Mouse (Mus musculus) CD4-positive, CD25-positive, alpha-beta regulatory T cell, adult 2 months (primary cell): ENCODE measurements around the gene Itgb1.

Experiments used
- DNase-seq: peaks from one replicate; pipeline ENCODE4 v3.0.0-alpha.2; 2012; ENCODE audit warnings: low read depth, low spot score

Itgb1 gene

DNA sequence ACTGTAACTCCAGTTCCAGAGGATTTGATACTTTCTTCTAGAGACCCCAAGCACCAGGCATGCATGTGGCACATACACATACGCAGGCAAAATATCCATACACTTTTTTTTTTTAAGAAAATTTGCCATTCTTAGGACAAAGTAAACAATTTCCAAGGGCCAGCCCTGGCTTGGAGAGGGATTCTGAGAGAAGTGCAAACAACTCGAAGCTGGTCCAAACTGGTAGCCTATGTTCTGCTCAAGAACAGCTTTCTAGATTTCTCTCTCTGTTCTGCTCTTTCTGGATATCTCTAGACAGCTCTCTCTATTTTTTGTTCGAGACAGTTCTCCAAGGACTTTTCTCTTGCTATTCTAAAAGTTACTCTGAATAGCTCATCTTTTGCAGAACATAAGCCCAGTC, 3.5 kb upstream of the Itgb1 start:
- no peak for DNase-seq

DNA sequence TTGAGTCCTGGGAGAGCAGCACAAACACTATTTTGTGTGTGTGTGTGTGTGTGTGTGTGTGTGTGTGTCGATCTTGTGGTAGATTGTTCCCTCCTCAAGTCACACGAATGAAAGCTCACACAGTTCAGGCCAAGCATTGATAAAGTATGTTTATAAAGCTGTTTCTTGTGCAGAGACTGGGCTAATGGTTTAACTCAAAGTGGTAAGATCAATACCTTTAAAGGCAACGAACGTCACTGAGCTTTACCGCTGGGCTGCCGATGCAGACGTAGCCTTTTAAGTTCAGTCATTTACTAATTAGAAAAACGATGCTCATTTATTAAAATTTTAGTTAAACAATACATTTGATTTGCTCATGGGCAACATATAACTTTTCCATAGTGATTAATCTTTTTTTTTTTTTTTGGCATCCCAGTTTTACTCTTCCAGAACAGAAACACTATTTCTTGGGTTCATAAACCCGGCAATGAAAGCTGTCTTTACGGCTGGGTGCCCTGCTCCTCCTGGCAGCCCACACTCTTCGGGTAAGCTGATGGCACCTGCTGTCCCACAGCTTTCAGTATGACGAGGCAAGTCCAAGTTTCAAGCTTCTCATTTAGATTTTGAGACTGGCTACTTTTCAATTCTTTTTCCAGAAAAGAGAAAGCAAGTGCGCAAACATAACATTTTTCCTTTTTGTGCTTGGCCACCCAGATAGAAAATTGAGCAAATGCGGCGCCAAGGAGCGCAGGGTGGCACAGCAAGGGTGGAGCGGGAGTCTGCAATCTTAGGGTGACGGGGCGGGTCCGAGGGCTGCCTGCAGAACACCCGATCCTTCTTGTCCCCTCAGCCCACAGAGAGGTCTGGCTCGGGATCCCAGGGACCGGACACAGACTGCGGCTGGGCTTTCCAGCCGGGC, 596 bp upstream of the Itgb1 start:
- peak; percentile 49 for DNase-seq

DNA sequence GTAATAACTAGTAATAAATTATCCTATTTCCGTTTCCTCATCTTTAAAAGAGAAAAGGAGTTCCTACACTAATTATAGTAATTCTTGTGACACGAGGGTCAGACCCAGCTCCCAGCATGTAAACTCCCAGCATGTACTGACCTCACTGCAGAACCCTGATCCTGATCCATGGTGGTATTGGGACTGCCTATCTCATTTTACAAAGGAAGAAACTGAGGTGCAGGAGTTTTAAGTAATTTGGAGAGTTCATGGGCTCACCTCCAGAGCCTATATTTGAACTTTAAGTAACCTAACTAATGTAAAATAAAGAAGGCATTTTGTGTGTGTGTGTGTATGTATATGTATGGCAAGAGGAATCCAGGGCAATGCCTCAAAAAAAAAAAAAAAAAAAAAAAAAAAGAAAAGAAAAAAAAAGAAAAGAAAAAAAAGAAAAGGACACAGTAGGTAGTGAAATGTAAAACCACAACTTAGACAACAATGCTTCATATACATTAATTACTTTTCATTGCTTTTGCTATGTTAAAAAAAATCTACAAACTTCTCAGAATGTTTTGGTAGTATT, 1.1 kb downstream of the Itgb1 start:
- no peak for DNase-seq

DNA sequence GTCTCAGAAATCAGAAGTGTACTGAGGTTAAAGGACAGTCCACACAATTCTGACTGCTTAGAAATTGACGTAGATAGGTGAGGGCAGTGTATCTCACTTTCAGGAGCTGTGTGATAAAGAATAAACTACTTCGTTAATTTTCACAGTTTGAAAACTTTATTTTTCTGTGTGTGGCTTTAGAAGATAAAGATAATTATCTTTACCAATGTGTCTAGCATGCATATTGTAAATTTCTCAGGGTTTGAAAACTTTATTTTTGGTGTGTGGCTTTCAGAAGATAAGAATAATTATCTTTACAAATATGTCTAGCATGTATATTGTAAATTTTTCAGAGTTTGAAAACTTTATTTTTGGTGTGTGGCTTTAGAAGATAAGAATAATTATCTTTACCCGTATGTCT, 3.2 kb downstream of the Itgb1 start:
- no peak for DNase-seq

DNA sequence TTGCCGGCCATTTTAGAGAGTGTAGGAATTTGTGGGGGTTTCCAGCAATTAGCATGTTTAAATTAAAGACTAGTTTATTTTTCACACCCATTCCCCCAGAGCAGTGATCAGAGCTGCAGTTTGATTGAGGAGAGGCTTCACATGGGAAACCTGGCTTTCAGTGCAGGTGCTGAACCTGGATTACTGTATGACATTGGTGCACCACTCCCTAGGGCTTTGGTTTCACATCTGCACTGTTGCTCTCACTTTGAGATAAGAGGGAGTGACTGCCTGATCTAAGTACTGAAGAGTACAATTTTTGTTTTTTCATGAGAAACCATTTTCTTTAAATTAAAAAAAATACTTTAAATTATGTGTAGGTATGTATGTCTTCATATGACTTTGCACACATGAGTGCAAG, 4.6 kb downstream of the Itgb1 start:
- DNase-seq, result no peak

DNA sequence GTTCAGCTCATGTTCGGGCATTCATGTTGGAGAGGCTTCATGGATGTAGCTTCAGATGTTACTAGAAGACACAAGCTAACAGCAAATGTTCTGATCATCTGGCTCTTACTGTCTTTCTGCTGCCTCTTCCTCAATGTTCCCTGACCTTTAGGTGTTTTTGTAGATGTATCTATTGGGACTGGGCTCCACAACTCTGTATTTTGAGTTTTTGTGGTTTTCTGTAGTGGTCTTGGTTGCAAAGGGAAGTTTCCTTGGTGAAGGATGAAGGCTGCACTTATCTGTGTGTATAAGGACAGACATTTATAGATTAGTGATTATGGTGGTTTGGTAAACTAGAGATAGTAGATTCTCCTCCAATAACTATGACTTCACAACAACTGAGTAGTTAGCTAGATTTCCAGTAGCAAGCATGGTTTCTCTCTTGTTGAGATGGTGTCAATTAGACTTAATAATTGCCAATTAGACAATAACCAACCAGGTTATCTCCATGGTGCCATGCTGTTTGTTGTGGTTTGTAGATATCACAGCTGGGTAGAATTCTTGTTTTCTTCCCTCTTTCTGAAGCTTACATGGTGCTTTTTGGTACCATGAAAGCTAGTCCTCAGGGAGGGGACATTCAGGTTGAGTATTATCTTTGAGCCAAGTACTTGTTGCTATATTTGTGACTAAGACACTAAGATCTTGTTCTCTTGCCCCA, 11.4 kb downstream of the Itgb1 start:
- no peak for DNase-seq

DNA sequence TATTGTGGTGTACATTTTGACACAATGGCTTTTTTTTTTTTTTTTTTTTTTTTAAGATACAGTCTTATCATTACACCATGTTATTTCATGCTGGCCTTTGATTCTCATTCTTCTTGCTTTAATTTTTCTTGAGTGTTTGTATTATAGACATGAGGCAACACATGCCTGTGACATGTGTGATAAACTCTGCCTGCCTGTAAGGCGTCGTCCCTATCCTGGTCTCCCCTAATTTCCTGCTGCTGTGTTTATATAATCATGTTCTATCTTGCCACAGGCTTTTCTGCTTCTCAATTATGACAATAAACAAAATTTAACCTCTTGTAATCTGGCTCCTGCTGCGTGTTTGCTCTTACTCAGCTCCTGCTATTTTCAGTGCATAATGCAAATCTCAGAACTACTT, 12.5 kb downstream of the Itgb1 start:
- DNase-seq, result no peak

DNA sequence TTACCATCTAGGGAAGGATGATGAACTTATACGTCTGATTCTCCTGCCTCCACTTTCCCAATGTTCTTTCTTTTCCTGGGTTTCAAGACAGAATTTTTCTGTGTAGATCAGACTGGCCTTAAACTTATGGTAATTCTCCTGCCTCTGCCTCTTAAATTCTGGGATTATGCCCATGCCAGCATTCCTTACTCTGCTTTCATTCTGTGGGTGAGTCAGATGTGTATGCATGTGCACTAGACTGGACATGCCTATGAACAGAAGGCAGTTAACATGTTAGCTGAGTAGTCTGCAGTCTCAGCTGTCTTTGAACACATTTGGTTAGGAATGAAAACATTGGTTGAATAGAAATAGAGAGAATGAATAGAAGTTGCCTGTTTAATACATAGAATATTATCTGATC, 18.9 kb downstream of the Itgb1 start:
- no peak for DNase-seq

DNA sequence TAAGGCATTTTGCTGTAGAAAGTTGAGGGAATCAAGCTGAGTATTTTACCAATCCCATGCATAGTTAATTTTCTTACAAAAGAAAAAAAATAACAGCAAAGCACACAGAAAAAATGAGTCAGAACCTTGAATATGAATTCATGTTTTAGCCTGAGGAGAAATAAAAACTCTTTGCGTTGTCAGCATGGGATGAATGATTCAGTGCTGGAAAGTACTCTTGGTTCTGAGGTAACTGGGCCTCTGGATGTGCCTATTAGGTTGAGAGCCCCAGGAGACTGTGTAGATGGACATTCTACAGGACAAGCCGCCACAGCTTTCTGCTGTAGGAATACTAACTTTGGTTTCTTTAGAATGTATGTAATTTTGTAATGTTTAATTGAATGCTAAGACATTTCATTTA, 19.4 kb downstream of the Itgb1 start:
- no peak for DNase-seq

DNA sequence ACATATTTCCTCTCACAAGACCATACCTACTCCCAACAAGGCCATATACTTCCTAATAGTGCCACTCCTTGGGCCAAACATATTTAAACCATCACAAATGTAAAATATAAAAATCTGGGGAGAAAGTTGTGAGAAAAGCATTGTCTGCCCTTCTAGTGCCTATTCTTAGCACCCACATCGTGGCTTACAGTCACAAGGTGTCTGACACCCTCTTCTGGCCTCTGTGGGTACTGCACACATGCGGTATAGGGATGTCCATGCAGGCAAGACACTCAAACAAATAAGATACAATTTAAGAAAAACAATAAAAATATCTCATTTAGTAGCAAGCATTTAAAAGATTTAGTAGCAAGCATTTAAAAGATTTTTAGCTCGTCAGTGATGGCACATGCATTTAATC, 23.8 kb downstream of the Itgb1 start:
- DNase-seq, result peak; percentile 86

DNA sequence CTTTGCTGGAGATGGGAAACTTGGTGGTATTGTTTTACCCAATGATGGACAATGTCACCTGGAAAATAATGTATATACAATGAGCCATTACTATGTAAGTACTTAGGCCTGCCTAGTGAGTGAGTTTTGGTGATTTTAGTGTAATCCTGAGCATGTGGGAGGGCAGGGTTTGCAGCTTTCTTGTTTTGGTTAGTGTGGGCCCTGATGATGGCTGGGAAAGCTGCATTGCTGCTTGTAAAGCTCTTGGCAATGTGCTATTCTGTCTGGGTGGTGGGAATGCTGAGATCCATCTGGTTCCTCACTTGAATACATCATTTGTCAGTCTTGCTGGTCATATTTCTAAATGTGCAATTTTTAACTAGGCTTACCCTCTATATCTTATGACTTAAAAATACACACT, 30.7 kb downstream of the Itgb1 start:
- DNase-seq, result no peak

DNA sequence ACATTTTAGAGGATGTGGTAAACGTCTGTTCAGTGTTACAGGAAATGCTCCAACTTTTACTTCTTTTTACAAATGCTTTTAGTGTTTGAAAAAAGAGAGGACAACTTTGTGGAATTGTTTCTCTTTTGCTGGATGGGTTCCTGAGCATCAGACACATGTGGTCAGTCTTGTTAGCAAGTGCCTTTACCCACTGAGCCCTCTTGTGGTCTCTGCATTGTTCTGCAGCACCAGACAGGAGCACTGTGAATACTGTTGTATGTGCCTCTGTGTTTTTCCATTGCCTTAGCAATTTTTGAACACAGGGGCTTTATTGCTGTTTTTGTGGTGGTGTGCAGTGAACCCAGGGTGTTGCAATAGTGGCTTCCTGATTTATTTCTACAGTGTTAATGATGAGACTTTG, 39.4 kb downstream of the Itgb1 start:
- peak; percentile 25 for DNase-seq

DNA sequence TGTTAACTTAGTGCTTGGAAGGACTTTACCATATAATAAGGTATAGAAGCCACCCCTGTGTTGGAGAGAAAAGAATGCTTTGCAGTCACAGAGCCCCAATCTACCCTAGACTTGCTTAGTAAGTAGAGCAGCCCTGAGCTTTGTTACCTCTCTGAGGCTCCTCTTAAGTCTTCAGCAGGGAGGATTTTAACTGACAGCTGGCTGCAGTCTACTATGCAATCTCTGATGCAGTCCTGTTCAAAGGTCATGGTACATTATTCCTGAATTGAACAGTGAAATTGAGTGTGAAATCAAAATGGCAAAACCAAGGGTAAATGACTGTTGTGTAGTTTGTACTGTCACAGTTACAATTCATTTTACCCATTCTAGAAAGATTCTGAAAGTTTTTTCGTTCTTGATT, 41.8 kb downstream of the Itgb1 start:
- no peak for DNase-seq

DNA sequence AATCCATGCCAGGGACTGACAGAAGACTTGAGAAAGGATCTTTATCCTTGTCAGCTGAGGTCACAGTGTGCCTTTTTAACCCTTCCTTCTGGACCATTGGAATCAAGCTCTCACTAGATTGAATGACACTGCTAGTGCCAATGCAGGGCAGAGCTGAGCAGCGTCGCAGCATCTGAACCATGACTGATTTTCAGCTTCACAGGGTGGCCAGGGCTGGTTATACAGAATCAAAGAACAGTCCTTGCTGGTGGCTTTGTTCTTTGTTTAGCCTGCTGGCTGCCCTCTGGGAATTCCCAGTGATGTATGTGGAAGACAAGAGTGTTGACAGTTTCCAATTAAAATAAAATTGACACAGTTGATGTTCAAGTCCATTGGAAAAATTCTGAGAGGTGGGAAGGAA, 46.8 kb downstream of the Itgb1 start:
- DNase-seq, result no peak

DNA sequence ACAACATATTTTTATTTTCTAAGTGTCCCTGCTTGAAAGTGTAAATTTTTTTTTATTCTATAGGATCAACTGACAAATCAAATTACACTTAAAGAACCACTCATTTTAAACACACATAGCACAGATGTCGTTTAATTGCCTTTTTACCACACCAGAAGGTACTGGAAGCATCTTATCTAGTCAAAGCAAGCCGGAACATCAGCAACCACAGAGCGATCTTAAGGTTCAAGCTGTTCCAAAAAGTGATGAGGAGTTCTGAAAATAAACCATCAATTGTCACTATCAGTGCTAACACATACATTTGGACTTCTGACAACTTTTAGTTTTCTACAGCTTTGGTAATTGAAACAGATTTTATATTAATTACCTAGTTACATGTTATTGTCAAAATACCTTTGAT, 48.7 kb downstream of the Itgb1 start:
- no peak for DNase-seq

DNA sequence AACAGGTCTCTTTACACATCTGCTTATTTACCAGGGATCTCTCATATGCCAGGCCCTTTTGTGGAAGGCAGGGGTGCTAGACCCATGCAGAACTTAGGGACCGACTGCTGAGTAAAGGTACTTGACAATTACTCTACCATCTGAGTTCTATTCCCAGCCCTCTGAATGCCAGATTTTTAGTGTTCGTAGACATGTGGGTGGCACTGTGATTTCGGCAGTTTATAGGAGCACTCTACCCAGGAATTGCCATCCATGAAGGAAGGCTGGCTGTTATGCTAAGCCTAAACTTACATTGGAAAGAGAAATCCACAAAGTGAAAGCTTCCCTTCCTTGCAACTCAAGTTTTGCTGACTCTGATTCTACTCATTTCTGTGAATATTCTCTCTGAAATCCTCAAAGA, 50.2 kb downstream of the Itgb1 start:
- no peak for DNase-seq
